Mouse (Mus musculus) neutrophil, adult 65 days (primary cell): ENCODE measurements around the gene Gm10770. TPM values are rescaled to one million over a fixed set of nuclear protein-coding genes. Genes with fewer than 3 reads are reported as not detected.

ENCODE experiments used
- total RNA-seq: library from RNA; stranded (reverse); gene quantifications from 2 replicates; pipeline ENCODE4 v1.2.4, GENCODE M21; 2023

The Gm10770 gene
- total RNA-seq = not detected in 2 replicates

DNA sequence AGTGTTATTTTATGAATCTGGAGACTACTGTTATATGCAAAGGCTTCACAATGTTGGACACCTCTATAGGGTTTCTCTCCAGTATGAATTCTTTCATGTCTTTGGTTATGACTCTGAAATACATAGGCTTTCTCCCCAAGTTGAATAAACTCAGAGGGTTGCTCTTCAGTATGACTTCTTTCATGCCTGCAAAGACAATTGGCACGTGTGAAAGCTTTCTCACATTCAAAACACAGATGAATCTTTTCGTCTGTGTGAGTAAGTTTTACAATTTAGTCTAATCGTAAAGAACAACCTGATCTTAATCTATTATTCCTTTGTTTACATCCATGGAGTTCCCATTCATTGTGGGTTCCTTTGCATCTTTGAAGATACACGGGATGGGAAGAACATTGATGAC lies at the start of gene Gm10770:
Gene Gm10770, minus strand, starts transcription at position 101 of the 400 bp plus-strand sequence.

DNA sequence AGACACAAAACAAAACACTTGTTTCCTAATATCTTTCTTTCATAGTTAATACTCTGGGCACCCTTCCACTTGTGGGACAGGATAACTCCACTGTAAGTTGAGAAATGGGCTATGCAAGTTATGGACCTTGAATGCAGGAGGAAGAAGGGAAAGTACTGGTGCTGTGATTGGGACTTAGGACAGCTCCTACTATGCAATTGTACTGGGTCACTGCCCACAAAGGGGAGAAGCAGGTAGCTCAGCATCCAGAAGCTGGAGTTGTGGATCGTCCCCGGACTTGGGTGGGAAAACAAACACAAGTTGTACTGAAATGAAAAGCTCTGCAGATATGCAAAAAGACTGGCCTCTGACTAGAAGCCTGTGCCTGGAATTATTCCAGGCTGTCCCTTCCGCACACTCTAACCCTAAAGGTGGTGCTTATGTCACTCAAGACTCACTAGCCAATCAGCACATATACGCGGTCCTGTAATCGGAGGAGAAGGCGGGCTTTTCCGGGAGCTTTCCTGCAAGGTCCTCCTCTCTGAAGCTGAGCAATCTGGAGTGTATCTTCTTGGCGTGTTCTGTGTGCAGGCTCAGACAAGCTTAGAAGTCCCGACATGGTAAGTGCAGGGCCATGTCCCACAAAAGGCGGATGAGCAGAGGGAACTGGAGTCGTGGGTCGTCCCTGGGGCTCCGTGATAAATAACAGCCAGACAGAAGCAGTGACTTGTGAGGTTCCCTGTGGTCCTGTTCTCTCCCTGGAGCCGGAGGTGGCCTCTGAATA lies 38.3 kb upstream of the Gm10770 start, which contains the start of gene Zfp937:
Gene Zfp937, plus strand, starts transcription at position 474 of the 763 bp plus-strand sequence.

DNA sequence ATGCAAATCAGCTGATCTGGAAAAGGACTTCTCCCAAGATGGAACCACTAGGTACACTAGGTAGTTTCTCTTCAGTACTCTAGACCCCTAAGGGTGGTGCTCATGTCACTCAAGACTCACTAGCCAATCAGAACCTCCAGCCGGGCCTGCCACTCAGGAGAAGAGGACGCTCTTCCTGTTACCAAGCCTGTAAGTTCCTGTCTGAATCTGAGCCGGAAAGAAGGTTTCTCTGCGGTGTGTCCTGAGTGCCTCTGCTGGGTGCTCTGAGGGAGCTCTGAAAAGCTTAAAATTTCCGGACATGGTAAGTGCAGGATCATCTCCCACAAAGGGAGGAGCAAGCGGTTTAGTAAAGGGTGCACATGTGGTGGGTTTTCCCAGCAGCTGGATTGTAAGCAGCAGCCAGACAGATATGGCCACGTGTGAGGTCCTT lies 2.1 kb upstream of the Gm10770 start, which contains the start of gene Gm14139:
Gene Gm14139, plus strand, starts transcription at position 186 of the 430 bp plus-strand sequence.

DNA sequence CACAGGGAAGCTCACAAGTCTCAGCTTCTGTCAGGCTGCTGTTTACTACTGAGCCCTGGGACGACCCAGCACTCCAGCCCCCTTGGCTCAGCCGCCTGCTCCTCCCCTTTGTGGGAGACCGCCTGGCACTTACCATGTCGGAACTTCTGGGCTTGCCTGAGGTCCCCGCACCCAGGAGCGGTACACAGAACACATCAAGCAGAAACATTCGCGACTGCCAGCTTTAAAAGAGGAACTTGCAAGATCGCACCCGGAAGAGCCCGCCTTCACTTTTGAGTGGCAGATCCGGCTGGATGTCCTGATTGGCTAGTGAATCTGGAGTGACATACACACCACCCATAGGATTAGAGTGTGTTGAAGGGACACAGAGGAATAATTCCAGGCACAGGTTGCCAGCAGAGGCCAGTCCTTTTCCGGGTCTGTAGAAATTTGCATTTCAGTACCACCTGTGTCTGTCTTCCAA lies 43.0 kb downstream of the Gm10770 start, which contains the start of gene Zfp120:
Gene Zfp120, minus strand, starts transcription at position 274 of the 463 bp plus-strand sequence.

Other genes starting within 250 kb of the Gm10770 start
- 7.8 and 9.3 TPM in 2 replicates for gene Zfp120, start 43.0 kb downstream of the Gm10770 start, total RNA-seq
- not detected in 2 replicates for gene Gm14139, start 2.1 kb upstream of the Gm10770 start, total RNA-seq
- gene Zfp937, start 38.4 kb upstream of the Gm10770 start, total RNA-seq = 0.20 and 0.54 TPM in 2 replicates
- gene Gm21994, start 75.9 kb upstream of the Gm10770 start, total RNA-seq = 4.1 and 5.5 TPM in 2 replicates
- gene Gm14124, start 77.8 kb upstream of the Gm10770 start, total RNA-seq = not detected in 2 replicates
- not detected in 2 replicates for gene Gm10130, start 144.0 kb upstream of the Gm10770 start, total RNA-seq
- gene 3300002I08Rik, start 183.1 kb upstream of the Gm10770 start, total RNA-seq = 0.66 TPM in 1 of 2 replicates, not detected in the other